Mouse (Mus musculus) cerebellum, adult 2 months (tissue): ENCODE results near the gene Saa4. TPM values are rescaled to one million over a fixed set of nuclear protein-coding genes. Genes with fewer than 3 reads are reported as not detected.
"Not testable (repeated sequence)": the region's sequence is repeated elsewhere in the genome, so short reads cannot be mapped to it uniquely, and the experiment has no call there.

ENCODE experiments used
- DNase-seq, 2 experiments: peaks; one replicate each; pipeline ENCODE4 v3.0.0; 2021
- H3K27ac ChIP-seq: fragments of 200-500 bp; 2 replicates; pipeline ENCODE4 v1.5.1; 2012; ENCODE audit warnings: low read length, control low read depth, inconsistent platforms; ENCODE audit not compliant: insufficient read depth
- H3K27me3 ChIP-seq: fragments of 200-500 bp; 2 replicates; pipeline ENCODE4 v1.6.1; 2012; ENCODE audit warnings: inconsistent platforms, mild to moderate bottlenecking, low read length, moderate library complexity; ENCODE audit not compliant: control insufficient read depth, insufficient read depth
- H3K4me1 ChIP-seq: fragments of 200-500 bp; 2 replicates; pipeline ENCODE4 v1.6.1; 2011; ENCODE audit warnings: low read length; ENCODE audit not compliant: control insufficient read depth, insufficient read depth
- H3K4me3 ChIP-seq: fragments of 200-500 bp; replicated peaks from 2 replicates; pipeline ENCODE3; 2011; ENCODE audit warnings: mild to moderate bottlenecking, low read depth, low read length, control low read depth; ENCODE audit not compliant: insufficient read depth
- CTCF ChIP-seq: fragments of 200-500 bp; IDR thresholded peaks from 2 replicates; pipeline ENCODE4 v1.5.1; 2011; ENCODE audit warnings: low read depth, mild to moderate bottlenecking, control low read depth, low read length, moderate library complexity, borderline replicate concordance; ENCODE audit not compliant: insufficient read depth
- POLR2A ChIP-seq: fragments of 200-500 bp; IDR thresholded peaks from 2 replicates; pipeline ENCODE4 v1.6.1; 2011; ENCODE audit warnings: low read length, control low read depth, borderline replicate concordance; ENCODE audit not compliant: insufficient read depth
- WGBS: fragments of 180-500 bp; shearing (Covaris S2); methylation state at CpG from one replicate; pipeline ENCODE4 v1.1.7; 2018; 5-methylcytosine and 5-hydroxymethylcytosine counted together
- polyA plus RNA-seq: library from polyadenylated mRNA; depleted of rRNA; stranded (reverse); fragments of >200 nt; gene quantifications from 2 replicates; pipeline ENCODE4 v1.2.3, GENCODE M21; 2012

The Saa4 gene
- polyA plus RNA-seq, 1 experiment: not detected

DNA sequence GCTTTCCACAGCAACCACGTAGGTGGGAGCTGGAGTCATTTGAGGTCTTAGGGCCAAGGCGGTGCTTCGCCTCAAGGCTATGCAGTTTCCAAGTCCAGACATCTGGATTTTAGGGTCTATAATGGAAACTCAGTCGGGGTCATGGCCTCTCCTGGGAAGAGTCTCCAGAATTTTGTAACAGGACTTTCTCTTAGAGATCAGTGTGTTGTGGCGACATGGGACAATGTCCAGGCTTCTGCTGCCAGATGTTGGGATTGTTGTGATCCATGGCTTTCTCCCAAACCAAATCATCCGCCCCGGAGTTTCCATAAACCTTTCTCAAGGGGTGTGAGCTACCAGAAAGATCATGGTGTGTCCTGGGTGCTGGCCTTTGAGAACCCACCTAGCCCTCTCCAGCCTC, 14.0 kb upstream of the Saa4 start:
- Histone ChIP-seq H3K4me1 (no peaks in the 10 kb centered on the region; the same call in 1 of the 2 replicates), H3K27ac (no peak overlapping the region), H3K4me3 (no peak overlapping the region), H3K27me3 (no peaks in the 10 kb centered on the region)
- 91% methylated on average over 7 of the region's 7 CpGs for WGBS
- DNase-seq: no peak
- no peak for TF ChIP-seq CTCF
- no peak for TF ChIP-seq POLR2A

DNA sequence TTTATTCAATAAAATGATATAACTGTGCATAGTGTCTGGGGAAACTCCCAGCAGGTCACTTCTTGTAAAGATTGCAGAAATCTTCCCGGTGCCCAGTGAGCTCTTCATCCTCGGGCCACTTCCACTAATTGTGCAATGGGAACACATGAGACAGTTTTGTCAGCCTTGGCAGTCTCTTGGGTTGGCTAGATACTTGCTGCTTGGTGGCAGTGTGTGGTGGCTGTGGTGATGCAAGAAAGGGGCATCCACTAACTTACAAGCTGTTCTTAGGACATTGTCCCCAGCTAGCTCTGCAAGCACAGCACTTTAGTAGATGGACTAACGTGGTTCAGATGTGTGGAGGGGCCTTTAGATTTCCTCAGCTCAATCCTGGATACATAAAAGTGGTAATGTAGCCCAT, 13.4 kb upstream of the Saa4 start:
- H3K27me3 ChIP-seq: no peaks in the 10 kb centered on the region
- TF ChIP-seq POLR2A: no peak
- TF ChIP-seq CTCF: no peak
- no peak overlapping the region for H3K4me3 ChIP-seq
- H3K27ac ChIP-seq: no peak overlapping the region
- H3K4me1 ChIP-seq: no peaks in the 10 kb centered on the region; the same call in 1 of the 2 replicates
- no peak for DNase-seq
- 77% methylated on average over 3 of the region's 3 CpGs for WGBS

DNA sequence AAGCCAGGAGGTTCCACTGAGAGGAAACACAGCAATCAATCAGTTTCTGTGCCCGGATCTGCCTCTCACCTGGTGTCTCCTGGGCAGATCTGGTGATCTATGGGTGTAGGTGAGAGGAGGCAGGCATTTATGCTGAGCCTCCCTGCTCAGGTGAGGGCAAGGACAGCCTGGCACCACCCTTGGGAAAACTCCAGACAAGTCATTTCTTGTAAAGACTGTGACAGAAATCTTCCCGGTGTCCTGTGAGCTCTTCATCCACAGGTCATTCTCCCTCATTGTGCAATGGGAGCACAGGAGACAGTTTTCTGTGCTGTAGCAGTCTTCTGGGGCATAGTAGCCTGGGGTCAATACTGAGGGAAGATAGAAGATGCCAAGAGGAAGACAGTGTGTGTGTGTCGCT, 10.5 kb upstream of the Saa4 start, which contains the start of gene Saa1:
TSS of gene Saa1 (minus strand) at position 101 of the 400 bp plus-strand sequence.
- DNase-seq, H3K27me3 ChIP-seq, H3K27ac ChIP-seq, H3K4me1 ChIP-seq, H3K4me3 ChIP-seq: not testable (repeated sequence)
- WGBS: 54% methylated on average over 3 of the region's 3 CpGs

DNA sequence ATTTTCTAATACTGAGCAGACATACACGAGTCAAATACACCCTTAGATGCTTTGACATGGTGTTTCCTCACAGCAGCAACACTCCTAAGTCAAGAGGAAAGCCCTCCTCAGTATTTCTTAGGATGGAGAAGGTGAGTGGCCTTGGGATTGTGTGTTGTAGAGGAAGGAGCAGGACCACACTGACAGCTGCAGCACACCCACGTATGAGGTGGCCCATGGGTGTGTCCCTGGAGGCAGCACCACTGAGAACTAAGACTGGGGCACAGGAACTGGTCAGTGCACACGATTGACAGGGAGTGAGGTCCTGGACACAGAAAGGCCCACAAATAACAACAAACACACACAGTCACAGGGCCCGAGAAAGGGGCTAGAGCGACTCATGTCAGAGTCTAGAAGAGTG, 7.6 kb upstream of the Saa4 start:
- not testable (repeated sequence) for H3K27me3 ChIP-seq, H3K4me1 ChIP-seq, H3K4me3 ChIP-seq, DNase-seq, H3K27ac ChIP-seq
- 88% methylated on average over 5 of the region's 5 CpGs for WGBS

DNA sequence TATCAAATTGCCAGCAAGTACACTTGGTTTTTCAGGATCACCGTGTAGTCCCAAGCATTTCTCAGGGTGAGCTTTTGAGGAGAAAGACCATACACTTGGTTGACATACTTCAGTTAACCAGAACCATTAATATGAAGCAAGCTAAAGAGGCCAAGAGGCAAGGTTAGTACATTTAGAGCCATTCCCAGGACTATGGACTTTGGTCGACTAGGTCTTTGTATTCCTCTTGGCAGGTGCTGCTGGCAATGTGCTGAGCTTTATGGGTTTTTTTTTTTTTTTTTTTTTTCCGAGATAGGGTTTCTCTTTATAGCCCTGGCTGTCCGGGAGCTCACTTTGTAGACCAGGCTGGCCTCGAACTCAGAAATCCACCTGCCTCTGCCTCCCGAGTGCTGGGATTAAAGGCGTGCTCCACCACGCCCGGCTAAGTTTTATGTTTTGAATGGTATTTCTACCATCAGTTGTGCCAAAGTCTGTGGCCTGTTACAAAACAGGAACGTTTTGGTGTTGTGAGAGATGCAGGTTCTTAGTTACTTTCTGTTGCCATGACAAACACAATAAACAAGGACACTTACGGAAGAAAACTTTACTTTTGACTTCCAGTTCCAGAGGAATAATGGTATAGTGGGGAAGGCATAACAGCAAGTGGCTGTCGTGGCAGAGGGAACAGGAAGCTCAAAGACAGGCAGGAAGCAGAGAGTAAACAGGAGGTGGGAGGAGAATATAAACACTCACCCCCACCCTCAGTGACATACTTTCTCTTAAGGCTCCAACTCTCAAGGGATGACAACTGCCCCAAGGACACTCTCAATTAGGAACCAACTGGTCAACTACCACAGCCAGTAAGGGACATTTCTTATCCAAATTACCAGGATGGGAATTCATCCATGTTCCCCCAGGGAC, 6.4 kb upstream of the Saa4 start:
- TF ChIP-seq POLR2A (no peak), CTCF (no peak)
- Histone ChIP-seq H3K4me1 (no peaks in the 10 kb centered on the region; the same call in 1 of the 2 replicates), H3K27me3 (no peaks in the 10 kb centered on the region), H3K4me3 (no peak overlapping the region), H3K27ac (no peak overlapping the region)
- 80% methylated on average over 12 of the region's 12 CpGs for WGBS
- DNase-seq: no peak

DNA sequence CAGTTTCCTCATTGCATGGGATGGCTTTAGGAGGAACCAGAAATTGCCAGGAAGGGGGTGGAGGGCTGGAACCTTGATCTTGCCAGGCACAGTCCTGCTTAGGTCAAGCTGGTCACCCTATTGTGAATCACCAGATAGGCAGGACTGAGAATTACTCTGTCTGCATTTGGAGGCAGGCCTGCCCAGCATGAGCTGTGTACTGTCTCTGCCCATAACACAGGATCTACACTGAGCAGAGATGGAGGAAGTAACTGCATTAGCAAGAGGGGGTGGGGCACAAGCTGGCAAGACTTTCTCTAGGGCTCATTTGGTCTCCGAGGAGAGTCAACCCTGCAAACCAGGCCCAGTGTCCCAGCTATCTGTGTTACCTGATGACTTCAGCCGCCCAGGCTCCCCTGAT, 2.6 kb upstream of the Saa4 start:
- Histone ChIP-seq H3K27me3 (no peaks in the 10 kb centered on the region), H3K4me1 (no peaks in the 10 kb centered on the region), H3K27ac (no peak overlapping the region), H3K4me3 (no peak overlapping the region)
- no peak for DNase-seq
- TF ChIP-seq POLR2A: no peak
- no peak for TF ChIP-seq CTCF
- 85% methylated on average over 2 of the region's 2 CpGs for WGBS

DNA sequence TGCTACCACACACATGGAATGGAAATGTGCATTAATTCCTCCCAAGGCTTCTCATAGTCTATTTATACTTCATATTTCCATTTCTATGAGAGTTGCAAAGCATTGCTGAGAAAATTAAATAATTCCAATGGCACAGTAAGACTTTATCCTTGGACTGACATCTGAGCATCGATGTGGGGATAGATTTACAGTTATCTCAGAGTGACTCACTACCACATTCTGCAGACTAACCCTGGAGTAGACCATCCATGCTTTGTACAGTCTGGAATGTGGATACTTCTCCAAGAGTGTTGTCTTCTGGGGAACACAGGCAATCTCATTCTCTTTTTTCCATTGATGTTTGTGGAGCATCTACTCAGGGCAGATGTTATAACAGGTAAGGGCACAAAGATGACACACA, 4.8 kb downstream of the Saa4 start:
- DNase-seq: no peak
- Histone ChIP-seq H3K27ac (no peak overlapping the region), H3K4me3 (no peak overlapping the region), H3K4me1 (no peaks in the 10 kb centered on the region), H3K27me3 (no peaks in the 10 kb centered on the region)
- no peak for TF ChIP-seq CTCF
- no peak for TF ChIP-seq POLR2A
- 92% methylated on average over 1 of the region's 1 CpGs for WGBS

DNA sequence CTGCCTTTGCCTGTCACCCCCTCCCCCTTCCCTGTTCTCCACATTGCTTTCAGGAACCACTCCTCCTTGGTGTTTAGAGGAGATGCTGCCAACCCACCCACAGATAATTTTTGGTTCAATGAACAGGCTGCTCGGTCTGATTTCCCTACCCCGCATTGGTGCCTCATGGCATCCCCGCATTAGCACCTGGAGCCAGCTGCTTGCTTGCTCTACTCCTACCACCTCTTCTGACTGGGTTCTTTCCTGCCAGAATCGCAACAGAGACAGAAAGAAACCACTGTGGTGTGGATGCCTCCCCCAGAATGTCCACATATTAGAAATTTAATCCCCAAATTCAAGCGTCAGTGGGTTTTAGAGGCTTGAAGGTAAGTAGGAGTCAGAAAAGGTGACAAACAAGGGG, 8.0 kb downstream of the Saa4 start:
- Histone ChIP-seq H3K4me3 (no peak overlapping the region), H3K27me3 (no peaks in the 10 kb centered on the region), H3K27ac (no peak overlapping the region), H3K4me1 (peaks cover 17% of the 10 kb centered on the region)
- DNase-seq: no peak
- no peak for TF ChIP-seq POLR2A
- TF ChIP-seq CTCF: no peak
- WGBS: 51% methylated on average over 5 of the region's 5 CpGs

DNA sequence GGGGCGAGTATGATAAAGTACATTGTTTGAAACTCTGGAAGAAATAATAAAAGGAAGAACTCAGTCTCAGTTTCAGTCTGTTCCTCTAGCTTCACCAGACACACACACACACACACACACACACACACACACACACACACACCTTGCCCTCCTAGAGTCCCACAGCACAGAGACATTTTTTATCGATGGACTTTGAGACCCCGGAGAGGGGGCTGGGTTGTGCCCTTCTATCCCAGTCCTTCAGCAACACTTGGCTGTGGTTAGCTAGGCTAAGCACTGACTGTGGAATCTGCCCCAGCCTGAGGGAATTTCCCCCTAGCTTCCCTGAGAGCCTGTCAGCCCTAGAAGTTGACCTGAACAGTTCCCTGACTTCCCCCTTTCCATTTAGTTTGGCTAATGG, 8.6 kb downstream of the Saa4 start:
- H3K4me1 ChIP-seq: peaks cover 22% of the 10 kb centered on the region
- no peak for DNase-seq
- no peaks in the 10 kb centered on the region for H3K27me3 ChIP-seq
- no peak for TF ChIP-seq POLR2A
- TF ChIP-seq CTCF: no peak
- 86% methylated on average over 3 of the region's 3 CpGs for WGBS
- no peak overlapping the region for H3K4me3 ChIP-seq
- no peak overlapping the region for H3K27ac ChIP-seq
